Mouse (Mus musculus): ENCODE data around the gene Ssbp3. TPM values are rescaled to one million over a fixed set of nuclear protein-coding genes. Genes with fewer than 3 reads are reported as not detected.

Gene Ssbp3
- polyA plus RNA-seq, 1 experiment: 27.8 TPM

DNA sequence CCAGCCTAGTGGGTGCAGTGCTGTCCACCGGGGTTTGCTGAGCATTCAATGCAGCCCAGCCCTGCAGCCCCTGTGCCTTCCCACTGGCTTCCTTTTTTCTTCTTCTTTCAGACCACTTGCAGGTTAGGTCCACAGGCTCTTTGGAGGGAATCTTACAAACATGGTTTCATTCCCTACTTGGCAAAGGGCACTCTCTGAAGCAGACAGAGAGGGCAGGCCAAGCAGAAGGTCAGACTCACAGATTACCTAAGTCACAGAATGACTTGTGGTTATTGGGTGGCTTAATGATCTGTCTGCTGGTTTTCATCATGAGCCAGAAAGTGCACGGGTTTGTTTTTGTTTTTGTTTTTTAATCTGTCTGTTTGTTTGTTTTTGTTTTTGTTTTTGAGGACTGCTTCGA is 93.8 kb downstream of the Ssbp3 start:
- 73% methylated on average over 3 of the region's 3 CpGs for WGBS
- no peaks in the 10 kb centered on the region for H3K36me3 ChIP-seq (ENCODE audit: control insufficient read depth, insufficient read depth, low read length)
- H3K27me3 ChIP-seq (ENCODE audit: control insufficient read depth, insufficient read depth, low read length): no peaks in the 10 kb centered on the region
- TF ChIP-seq CTCF (IDR thresholded peaks at IDR 0.05; ENCODE audit: extremely low read depth, insufficient read depth, insufficient read length, insufficient replicate concordance) (no peak), POLR2A (IDR thresholded peaks at IDR 0.05; ENCODE audit: low read depth, low read length) (no peak)
- H3K4me3 ChIP-seq (ENCODE audit: extremely low read depth, insufficient read depth, insufficient read length): no peak overlapping the region
- no peaks in the 10 kb centered on the region for H3K4me1 ChIP-seq (ENCODE audit: control insufficient read depth, insufficient read depth, insufficient read length)
- H3K27ac ChIP-seq (ENCODE audit: insufficient read depth, low read length): no peak overlapping the region
- no peak for DNase-seq (ENCODE audit: low read depth in 1 of 2, low spot score in 2 of 2)

- no peaks in the 10 kb centered on the region for H3K27me3 ChIP-seq (ENCODE audit: control insufficient read depth, insufficient read depth, low read length)
- TF ChIP-seq POLR2A (IDR thresholded peaks at IDR 0.05; ENCODE audit: low read depth, low read length): no peak
- TF ChIP-seq CTCF (IDR thresholded peaks at IDR 0.05; ENCODE audit: extremely low read depth, insufficient read depth, insufficient read length, insufficient replicate concordance): no peak
- no peak overlapping the region for H3K27ac ChIP-seq (ENCODE audit: insufficient read depth, low read length)
- DNase-seq (ENCODE audit: low read depth in 1 of 2, low spot score in 2 of 2): no peak
- no peaks in the 10 kb centered on the region; the same call in 1 of the 2 replicates for H3K36me3 ChIP-seq (ENCODE audit: control insufficient read depth, insufficient read depth, low read length)
- H3K4me1 ChIP-seq (ENCODE audit: control insufficient read depth, insufficient read depth, insufficient read length): no peaks in the 10 kb centered on the region
- no peak overlapping the region for H3K4me3 ChIP-seq (ENCODE audit: extremely low read depth, insufficient read depth, insufficient read length)
- 71% methylated on average over 5 of the region's 5 CpGs for WGBS
These were observed 94.7 kb downstream of the Ssbp3 start for GRCm38 (mm10) chr4:107005166-107005565.

GRCm38 (mm10) chr4:107006229-107006628 is 95.7 kb downstream of the Ssbp3 start:
- no peaks in the 10 kb centered on the region for H3K4me1 ChIP-seq (ENCODE audit: control insufficient read depth, insufficient read depth, insufficient read length)
- no peak for TF ChIP-seq POLR2A (IDR thresholded peaks at IDR 0.05; ENCODE audit: low read depth, low read length)
- TF ChIP-seq CTCF (IDR thresholded peaks at IDR 0.05; ENCODE audit: extremely low read depth, insufficient read depth, insufficient read length, insufficient replicate concordance): no peak
- DNase-seq (ENCODE audit: low read depth in 1 of 2, low spot score in 2 of 2): no peak
- no peak overlapping the region for H3K27ac ChIP-seq (ENCODE audit: insufficient read depth, low read length)
- no peaks in the 10 kb centered on the region; the same call in 1 of the 2 replicates for H3K36me3 ChIP-seq (ENCODE audit: control insufficient read depth, insufficient read depth, low read length)
- no peak overlapping the region for H3K4me3 ChIP-seq (ENCODE audit: extremely low read depth, insufficient read depth, insufficient read length)
- H3K27me3 ChIP-seq (ENCODE audit: control insufficient read depth, insufficient read depth, low read length): no peaks in the 10 kb centered on the region
- WGBS: 33% methylated on average over 4 of the region's 4 CpGs

GRCm38 (mm10) chr4:107006807-107007206 is 96.3 kb downstream of the Ssbp3 start:
- no peaks in the 10 kb centered on the region for H3K4me1 ChIP-seq (ENCODE audit: control insufficient read depth, insufficient read depth, insufficient read length)
- H3K4me3 ChIP-seq (ENCODE audit: extremely low read depth, insufficient read depth, insufficient read length): no peak overlapping the region
- no peaks in the 10 kb centered on the region; the same call in 1 of the 2 replicates for H3K36me3 ChIP-seq (ENCODE audit: control insufficient read depth, insufficient read depth, low read length)
- H3K27me3 ChIP-seq (ENCODE audit: control insufficient read depth, insufficient read depth, low read length): no peaks in the 10 kb centered on the region
- WGBS: 89% methylated on average over 6 of the region's 6 CpGs
- TF ChIP-seq CTCF (IDR thresholded peaks at IDR 0.05; ENCODE audit: extremely low read depth, insufficient read depth, insufficient read length, insufficient replicate concordance) (no peak), POLR2A (IDR thresholded peaks at IDR 0.05; ENCODE audit: low read depth, low read length) (no peak)
- DNase-seq (ENCODE audit: low read depth in 1 of 2, low spot score in 2 of 2): no peak
- no peak overlapping the region for H3K27ac ChIP-seq (ENCODE audit: insufficient read depth, low read length)

DNA sequence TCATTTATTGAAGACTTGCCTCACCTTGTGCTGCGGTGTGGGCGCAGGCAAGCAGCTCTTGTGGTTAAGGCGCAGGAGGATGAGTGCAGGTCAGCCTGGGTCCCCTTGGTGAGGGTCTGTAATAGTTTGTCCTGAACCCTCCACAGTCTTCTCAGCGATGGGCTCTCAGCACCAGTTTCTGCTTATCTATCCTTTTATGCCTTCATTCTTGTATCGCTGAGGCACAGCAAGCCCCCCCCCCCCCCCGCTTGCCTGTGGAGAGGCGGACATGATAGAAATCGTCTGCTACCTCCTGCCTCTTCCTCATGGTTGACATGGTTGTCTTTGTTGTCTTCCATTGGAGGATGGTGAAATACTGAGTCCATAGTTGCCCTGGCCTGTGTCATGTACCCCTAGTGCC is 96.9 kb downstream of the Ssbp3 start:
- no peaks in the 10 kb centered on the region for H3K4me1 ChIP-seq (ENCODE audit: control insufficient read depth, insufficient read depth, insufficient read length)
- WGBS: 80% methylated on average over 8 of the region's 8 CpGs
- no peak overlapping the region for H3K27ac ChIP-seq (ENCODE audit: insufficient read depth, low read length)
- H3K27me3 ChIP-seq (ENCODE audit: control insufficient read depth, insufficient read depth, low read length): no peaks in the 10 kb centered on the region
- no peaks in the 10 kb centered on the region; the same call in 1 of the 2 replicates for H3K36me3 ChIP-seq (ENCODE audit: control insufficient read depth, insufficient read depth, low read length)
- DNase-seq (ENCODE audit: low read depth in 1 of 2, low spot score in 2 of 2): no peak
- TF ChIP-seq CTCF (IDR thresholded peaks at IDR 0.05; ENCODE audit: extremely low read depth, insufficient read depth, insufficient read length, insufficient replicate concordance) (no peak), POLR2A (IDR thresholded peaks at IDR 0.05; ENCODE audit: low read depth, low read length) (no peak)
- no peak overlapping the region for H3K4me3 ChIP-seq (ENCODE audit: extremely low read depth, insufficient read depth, insufficient read length)

- no peaks in the 10 kb centered on the region; the same call in 1 of the 2 replicates for H3K36me3 ChIP-seq (ENCODE audit: control insufficient read depth, insufficient read depth, low read length)
- no peak for DNase-seq (ENCODE audit: low read depth in 1 of 2, low spot score in 2 of 2)
- H3K27ac ChIP-seq (ENCODE audit: insufficient read depth, low read length): no peak overlapping the region
- H3K4me1 ChIP-seq (ENCODE audit: control insufficient read depth, insufficient read depth, insufficient read length): no peaks in the 10 kb centered on the region
- WGBS: 88% methylated on average over 2 of the region's 2 CpGs
- H3K27me3 ChIP-seq (ENCODE audit: control insufficient read depth, insufficient read depth, low read length): no peaks in the 10 kb centered on the region
- TF ChIP-seq CTCF (IDR thresholded peaks at IDR 0.05; ENCODE audit: extremely low read depth, insufficient read depth, insufficient read length, insufficient replicate concordance): no peak
- TF ChIP-seq POLR2A (IDR thresholded peaks at IDR 0.05; ENCODE audit: low read depth, low read length): no peak
- no peak overlapping the region for H3K4me3 ChIP-seq (ENCODE audit: extremely low read depth, insufficient read depth, insufficient read length)
These were observed 97.7 kb downstream of the Ssbp3 start for GRCm38 (mm10) chr4:107008161-107008560.

DNA sequence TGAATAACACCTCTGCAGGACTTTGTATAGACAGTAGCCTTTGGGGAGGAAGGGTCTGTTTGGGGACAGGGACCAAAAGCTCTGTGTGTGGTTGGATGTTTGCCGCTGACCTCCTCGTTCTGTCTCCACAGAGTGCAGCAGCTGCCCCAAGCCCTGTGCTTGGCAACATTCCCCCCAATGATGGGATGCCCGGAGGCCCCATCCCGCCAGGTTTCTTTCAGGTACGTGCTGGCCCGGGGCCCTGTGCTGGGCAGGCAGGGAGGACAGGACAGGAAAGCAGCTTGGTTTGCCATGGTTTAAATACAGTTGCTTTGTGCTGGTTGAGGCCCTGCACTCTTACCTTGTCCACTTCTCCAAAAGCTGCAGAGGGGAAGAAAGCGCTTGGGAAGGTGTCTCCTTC is 99.0 kb downstream of the Ssbp3 start:
- Histone ChIP-seq H3K27me3 (ENCODE audit: control insufficient read depth, insufficient read depth, low read length) (no peaks in the 10 kb centered on the region), H3K4me3 (ENCODE audit: extremely low read depth, insufficient read depth, insufficient read length) (no peak overlapping the region), H3K36me3 (ENCODE audit: control insufficient read depth, insufficient read depth, low read length) (no peaks in the 10 kb centered on the region; the same call in 1 of the 2 replicates), H3K4me1 (ENCODE audit: control insufficient read depth, insufficient read depth, insufficient read length) (no peaks in the 10 kb centered on the region), H3K27ac (ENCODE audit: insufficient read depth, low read length) (no peak overlapping the region)
- DNase-seq (ENCODE audit: low read depth in 1 of 2, low spot score in 2 of 2): no peak
- TF ChIP-seq POLR2A (IDR thresholded peaks at IDR 0.05; ENCODE audit: low read depth, low read length) (no peak), CTCF (IDR thresholded peaks at IDR 0.05; ENCODE audit: extremely low read depth, insufficient read depth, insufficient read length, insufficient replicate concordance) (no peak)
- 93% methylated on average over 7 of the region's 7 CpGs for WGBS

Measured in spleen, adult 2 months (tissue).